Mouse (Mus musculus) liver, embryonic 12.5 days (tissue): Measurements from ENCODE around the gene Gmcl1. TPM values are rescaled to one million over a fixed set of nuclear protein-coding genes. Genes with fewer than 3 reads are reported as not detected.
A peak's percentile ranks its signal among the peaks of the same experiment; 100 is the strongest.

Experiments used
- ATAC-seq: fragments of 200-750 bp; cut with Nextera tagmentation; 2 replicates; pipeline ENCODE4 v1.8.0; 2017; ENCODE audit warnings: moderate number of reproducible peaks, mild to moderate bottlenecking, moderate library complexity
- H3K27ac ChIP-seq: fragments of 300-500 bp; sonication (generic); 2 replicates; pipeline ENCODE4 v1.5.1; 2016; ENCODE audit warnings: mild to moderate bottlenecking
- H3K27me3 ChIP-seq: fragments of 300-500 bp; sonication (generic); replicated peaks from 2 replicates; pipeline ENCODE4 v1.6.1; 2016; ENCODE audit warnings: mild to moderate bottlenecking, moderate library complexity
- H3K36me3 ChIP-seq: fragments of 300-500 bp; sonication (generic); 2 replicates; pipeline ENCODE4 v1.6.1; 2016; ENCODE audit warnings: mild to moderate bottlenecking, moderate library complexity
- H3K4me1 ChIP-seq: fragments of 300-500 bp; sonication (generic); 2 replicates; pipeline ENCODE4 v1.6.1; 2016
- H3K4me2 ChIP-seq: fragments of 300-500 bp; sonication (generic); 2 replicates; pipeline ENCODE4 v1.6.1; 2016; ENCODE audit warnings: mild to moderate bottlenecking, moderate library complexity
- H3K4me3 ChIP-seq: fragments of 300-500 bp; sonication (generic); 2 replicates; pipeline ENCODE4 v1.5.1; 2016; ENCODE audit warnings: mild to moderate bottlenecking, moderate library complexity
- H3K9ac ChIP-seq: fragments of 300-500 bp; sonication (generic); 2 replicates; pipeline ENCODE4 v1.6.1; 2016; ENCODE audit warnings: mild to moderate bottlenecking, moderate library complexity
- H3K9me3 ChIP-seq: fragments of 300-500 bp; sonication (generic); replicated peaks from 2 replicates; pipeline ENCODE4 v1.6.1; 2016; ENCODE audit warnings: mild to moderate bottlenecking, moderate library complexity
- WGBS: fragments of 180-500 bp; shearing (Covaris S2); methylation state at CpG from one replicate; pipeline ENCODE4 v1.1.7; 2016; ENCODE audit not compliant: insufficient replicate concordance; 5-methylcytosine and 5-hydroxymethylcytosine counted together
- polyA plus RNA-seq: library from polyadenylated mRNA; unstranded; fragments of >200 nt; fragmentation: Nextera tagmentation; extraction: Ambion mirVana; gene quantifications from 2 replicates; pipeline ENCODE4 v1.2.1, GENCODE M21; 2016

Gmcl1 gene
- polyA plus RNA-seq, 1 experiment from 2014 or later: 17.5 TPM

DNA sequence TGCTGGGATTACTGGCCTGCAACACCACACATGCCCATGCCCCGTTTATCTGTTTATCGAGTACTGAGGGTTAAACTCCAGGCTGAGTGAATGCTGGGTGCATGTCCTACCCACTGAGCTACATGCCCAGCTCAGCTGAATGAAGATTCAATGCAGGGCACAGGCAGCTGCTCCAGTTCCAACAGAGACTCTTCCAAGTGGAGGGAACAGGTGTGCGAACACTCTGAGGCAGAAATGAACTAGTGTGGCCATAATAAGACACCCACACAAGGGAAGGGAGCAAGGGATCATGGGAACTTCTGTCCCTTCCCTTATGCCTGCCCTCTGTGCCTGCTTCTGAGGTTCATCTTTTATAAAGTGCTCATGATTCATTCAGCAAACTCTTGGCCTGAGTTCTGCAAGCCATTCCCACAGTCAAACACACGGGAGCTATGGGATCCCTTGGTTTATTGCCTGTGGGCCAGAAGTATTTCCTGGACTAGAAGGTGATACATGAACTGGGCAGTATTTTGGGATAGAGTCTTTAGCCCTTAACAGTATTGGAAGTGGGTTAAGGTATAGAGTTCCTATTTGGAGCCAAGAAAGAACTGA, 35.1 kb upstream of the Gmcl1 start:
- Histone ChIP-seq H3K4me1 (no peaks in the 10 kb centered on the region), H3K27ac (no peak overlapping the region), H3K27me3 (no peaks in the 10 kb centered on the region), H3K4me3 (no peak overlapping the region), H3K4me2 (no peak overlapping the region), H3K9ac (no peak overlapping the region), H3K9me3 (no peaks in the 10 kb centered on the region), H3K36me3 (no peaks in the 10 kb centered on the region)
- ATAC-seq: no peak
- WGBS: 62% methylated on average over 4 of the region's 4 CpGs

DNA sequence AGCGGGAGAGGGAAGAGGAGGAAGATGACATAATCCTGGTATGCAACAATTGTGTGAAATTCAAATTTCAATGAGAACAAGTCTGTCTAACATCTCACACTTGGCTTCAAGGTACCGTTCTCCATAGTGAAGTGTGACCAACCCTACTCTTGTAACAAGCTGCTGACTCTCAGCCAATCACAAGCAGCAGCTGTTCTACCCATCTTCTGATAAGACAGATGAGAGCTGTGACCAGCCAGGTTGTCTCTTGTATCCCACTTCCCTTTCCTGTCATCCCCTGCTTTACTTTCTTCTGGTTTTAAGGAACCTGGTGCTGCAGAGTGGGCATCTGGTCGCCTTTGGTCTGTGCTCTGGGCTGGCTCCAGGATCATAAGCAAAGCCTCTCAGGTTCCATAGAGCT, 34.3 kb upstream of the Gmcl1 start:
- 45% methylated on average over 3 of the region's 3 CpGs for WGBS
- no peak overlapping the region for H3K4me3 ChIP-seq
- no peak overlapping the region for H3K4me2 ChIP-seq
- no peak overlapping the region for H3K9ac ChIP-seq
- no peaks in the 10 kb centered on the region for H3K36me3 ChIP-seq
- no peaks in the 10 kb centered on the region for H3K4me1 ChIP-seq
- no peaks in the 10 kb centered on the region for H3K9me3 ChIP-seq
- H3K27ac ChIP-seq: no peak overlapping the region
- no peaks in the 10 kb centered on the region for H3K27me3 ChIP-seq
- no peak for ATAC-seq

DNA sequence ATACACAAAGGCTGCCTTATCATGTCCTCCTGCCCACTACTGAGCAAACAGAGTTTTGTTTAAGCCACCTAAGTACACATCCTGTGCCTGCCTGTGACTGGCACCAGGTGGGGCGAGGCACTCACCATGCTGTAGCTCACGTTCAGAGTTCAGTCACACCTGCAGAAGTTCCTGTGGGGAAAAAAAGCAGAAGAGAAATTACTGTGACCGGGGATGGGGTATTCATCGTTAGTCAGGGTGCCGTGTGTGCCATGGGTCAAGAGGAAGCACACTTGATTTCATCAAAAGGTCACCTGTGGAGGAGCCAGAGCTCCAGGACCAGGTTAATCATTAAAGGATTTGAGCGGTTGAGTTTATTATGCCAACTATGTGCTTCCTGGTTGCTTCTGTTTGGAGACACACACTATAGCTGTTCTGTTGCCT, 32.5 kb upstream of the Gmcl1 start:
- peak; percentile 63 for ATAC-seq
- H3K9ac ChIP-seq: no peak overlapping the region
- H3K4me2 ChIP-seq: peak overlapping the region; percentile 6; the same call in 1 of the 2 replicates
- H3K27me3 ChIP-seq: no peaks in the 10 kb centered on the region
- H3K4me3 ChIP-seq: no peak overlapping the region
- no peaks in the 10 kb centered on the region for H3K4me1 ChIP-seq
- 49% methylated on average over 6 of the region's 6 CpGs for WGBS
- peak overlapping the region; percentile 61 for H3K27ac ChIP-seq
- H3K36me3 ChIP-seq: no peaks in the 10 kb centered on the region; the same call in 1 of the 2 replicates
- H3K9me3 ChIP-seq: no peaks in the 10 kb centered on the region

DNA sequence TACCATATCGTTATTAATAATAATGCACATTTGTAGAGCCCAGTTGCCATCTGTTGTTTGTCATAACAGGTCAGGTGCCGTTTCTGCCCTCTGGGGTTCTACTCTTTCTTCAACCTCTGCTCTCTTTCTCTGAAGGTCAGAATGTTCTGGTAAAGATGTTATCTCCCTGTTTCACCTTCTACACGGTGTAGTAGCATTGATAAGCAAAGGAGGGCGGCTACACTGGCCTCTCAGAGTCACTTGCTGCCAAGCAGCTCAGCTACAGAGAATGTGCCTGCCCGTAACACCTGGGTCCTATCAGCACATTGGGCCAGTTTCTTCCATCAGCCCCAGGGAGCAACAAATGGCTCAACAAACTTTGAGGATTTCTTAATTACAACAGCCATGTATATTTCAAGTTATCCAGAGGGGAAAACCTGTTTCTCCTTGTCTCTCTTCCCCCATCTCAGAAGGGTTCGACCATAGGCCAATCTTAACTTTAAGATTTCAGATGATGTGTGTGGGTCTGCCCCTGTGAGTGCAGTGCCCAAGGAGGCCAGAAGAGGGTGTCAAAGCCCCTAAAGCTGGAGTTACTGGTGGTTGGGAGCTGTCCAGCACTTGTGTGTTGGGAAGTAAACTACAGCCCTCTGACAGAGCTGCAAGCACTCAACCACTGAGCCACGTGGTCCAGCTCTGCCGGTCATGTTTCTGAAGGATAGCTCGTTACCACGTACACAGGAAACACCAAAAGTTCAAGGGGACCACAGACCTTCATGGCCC, 21.1 kb upstream of the Gmcl1 start:
- peaks cover 12% of the 10 kb centered on the region; the same call in 1 of the 2 replicates for H3K4me1 ChIP-seq
- 71% methylated on average over 10 of the region's 10 CpGs for WGBS
- no peak overlapping the region for H3K4me2 ChIP-seq
- no peak overlapping the region for H3K9ac ChIP-seq
- no peak for ATAC-seq
- no peak overlapping the region for H3K4me3 ChIP-seq
- no peaks in the 10 kb centered on the region for H3K27me3 ChIP-seq
- no peaks in the 10 kb centered on the region for H3K9me3 ChIP-seq
- peaks cover 17% of the 10 kb centered on the region for H3K36me3 ChIP-seq
- no peak overlapping the region for H3K27ac ChIP-seq

DNA sequence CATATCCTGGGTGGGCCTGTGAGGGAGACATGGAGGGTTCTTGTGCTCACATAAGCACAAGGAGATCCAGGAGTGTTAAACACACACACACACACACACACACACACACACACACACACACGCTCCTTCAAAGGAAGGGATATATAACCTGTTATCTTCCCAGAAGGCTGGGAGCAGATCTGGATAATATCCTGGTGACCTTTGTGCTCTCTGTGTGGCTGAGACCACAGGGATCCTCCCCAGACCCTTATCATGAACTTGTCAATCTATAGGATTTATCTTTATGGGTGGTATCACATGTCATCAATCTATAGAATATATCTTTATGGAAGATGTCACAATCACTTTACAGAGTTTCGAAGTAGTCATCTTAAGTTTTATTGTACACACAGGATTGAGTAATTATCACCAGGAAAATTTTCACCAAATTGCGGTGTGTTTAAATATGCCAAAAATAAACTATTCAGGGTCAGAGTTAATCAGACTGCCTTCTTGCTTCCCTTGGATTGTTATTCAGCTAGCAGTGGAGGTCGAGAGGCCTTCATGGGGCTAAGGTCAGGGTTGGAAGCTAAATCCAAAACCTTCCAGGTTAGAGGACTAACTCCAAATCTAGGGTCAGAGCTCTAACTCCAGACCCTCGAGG, 19.8 kb upstream of the Gmcl1 start:
- ATAC-seq: no peak
- Histone ChIP-seq H3K27ac (no peak overlapping the region), H3K9ac (no peak overlapping the region), H3K4me3 (no peak overlapping the region), H3K4me2 (no peak overlapping the region), H3K27me3 (no peaks in the 10 kb centered on the region), H3K9me3 (no peaks in the 10 kb centered on the region), H3K4me1 (peaks cover 14% of the 10 kb centered on the region; the same call in 1 of the 2 replicates), H3K36me3 (peaks cover 17% of the 10 kb centered on the region)
- WGBS: 68% methylated on average over 5 of the region's 5 CpGs

DNA sequence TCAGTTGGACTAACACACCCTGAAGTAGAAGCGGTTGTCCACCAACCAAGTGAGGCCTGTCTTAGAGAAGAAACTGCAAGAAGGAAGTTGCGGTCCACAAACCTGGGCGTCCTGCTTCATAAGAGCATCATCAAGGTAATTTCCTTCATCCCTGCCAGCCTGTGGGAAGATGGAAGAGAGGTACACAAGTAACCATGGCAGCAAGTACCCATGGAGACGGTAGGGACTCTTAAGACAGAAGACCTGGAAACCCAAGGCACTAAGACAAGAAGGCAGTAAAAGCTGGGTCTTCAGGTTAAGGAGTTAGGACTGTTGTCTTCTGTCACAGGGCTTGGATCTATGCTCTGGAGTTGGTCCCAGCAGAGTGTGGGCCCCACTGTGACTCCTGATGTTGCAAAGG, 17.8 kb upstream of the Gmcl1 start:
- WGBS: 72% methylated on average over 4 of the region's 4 CpGs
- Histone ChIP-seq H3K4me1 (peaks cover 9% of the 10 kb centered on the region; the same call in 1 of the 2 replicates), H3K4me3 (no peak overlapping the region), H3K27ac (no peak overlapping the region), H3K9me3 (no peaks in the 10 kb centered on the region), H3K4me2 (no peak overlapping the region), H3K27me3 (no peaks in the 10 kb centered on the region), H3K9ac (no peak overlapping the region), H3K36me3 (peaks cover 17% of the 10 kb centered on the region)
- no peak for ATAC-seq

DNA sequence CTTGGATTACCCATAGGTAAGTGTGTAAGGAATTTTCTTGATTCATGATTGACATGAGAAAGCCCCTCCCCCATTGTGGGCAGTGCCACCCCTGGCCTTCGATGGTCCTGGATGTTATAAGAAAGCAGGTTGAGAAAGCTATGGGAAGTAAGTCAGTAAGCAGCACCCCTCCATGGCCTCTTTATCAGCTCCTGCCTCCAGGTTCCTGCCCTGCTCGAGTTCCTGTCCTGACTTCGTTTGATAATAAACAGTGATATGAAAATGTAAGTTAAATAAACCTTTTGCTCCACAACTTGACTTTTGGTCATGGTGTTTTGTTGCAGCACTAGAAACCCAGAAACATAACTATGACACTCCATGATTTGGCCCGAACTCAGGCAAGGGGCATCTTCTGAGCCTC, 16.6 kb upstream of the Gmcl1 start:
- Histone ChIP-seq H3K9me3 (no peaks in the 10 kb centered on the region), H3K36me3 (peaks cover 11% of the 10 kb centered on the region), H3K4me3 (no peak overlapping the region), H3K9ac (no peak overlapping the region), H3K4me1 (peaks cover 9% of the 10 kb centered on the region; the same call in 1 of the 2 replicates), H3K4me2 (no peak overlapping the region), H3K27ac (no peak overlapping the region), H3K27me3 (no peaks in the 10 kb centered on the region)
- WGBS: 33% methylated on average over 4 of the region's 4 CpGs
- no peak for ATAC-seq

DNA sequence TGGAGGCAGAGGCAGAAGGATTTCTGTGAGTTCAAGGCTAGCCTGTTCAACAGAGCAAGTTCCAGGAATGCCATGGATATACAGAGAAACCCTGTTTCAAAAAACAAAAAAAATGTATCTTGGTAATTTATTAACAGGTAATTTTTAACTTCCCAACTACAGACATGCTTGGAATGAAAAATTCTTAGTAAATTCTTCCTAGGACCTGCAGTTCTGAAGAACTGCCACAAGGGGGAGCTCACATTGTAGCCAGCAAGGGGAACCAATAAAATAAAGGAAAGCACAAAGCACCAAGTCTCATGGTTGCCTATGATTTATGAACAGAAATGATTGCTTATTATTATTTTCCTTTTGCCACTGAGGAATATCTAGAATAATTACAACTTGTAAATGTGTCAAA, 14.0 kb upstream of the Gmcl1 start:
- ATAC-seq: no peak
- no peak overlapping the region for H3K4me2 ChIP-seq
- H3K27me3 ChIP-seq: no peaks in the 10 kb centered on the region
- H3K27ac ChIP-seq: no peak overlapping the region
- peaks cover 9% of the 10 kb centered on the region; the same call in 1 of the 2 replicates for H3K4me1 ChIP-seq
- no peak overlapping the region for H3K4me3 ChIP-seq
- peaks cover 3% of the 10 kb centered on the region; the same call in 1 of the 2 replicates for H3K36me3 ChIP-seq
- no peaks in the 10 kb centered on the region for H3K9me3 ChIP-seq
- H3K9ac ChIP-seq: no peak overlapping the region

DNA sequence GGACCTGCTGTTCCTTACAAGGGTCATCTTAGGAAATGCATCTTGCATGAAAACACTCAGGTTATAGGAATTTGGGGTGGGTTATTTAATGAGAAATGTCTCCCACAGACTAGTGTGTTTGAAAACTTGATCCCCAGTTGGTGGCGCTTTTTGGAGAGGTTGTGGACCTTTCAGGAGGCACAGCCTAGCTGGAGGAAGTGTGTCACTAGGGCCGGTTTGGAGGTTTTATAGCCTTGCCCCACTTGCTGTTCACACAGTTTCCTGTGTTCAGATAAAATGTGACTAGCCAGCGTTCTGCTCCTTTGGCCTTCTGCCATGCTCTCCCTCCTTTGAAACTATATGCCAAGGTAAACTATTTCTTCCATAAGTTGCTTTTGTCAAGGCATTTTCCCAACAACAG, 7.5 kb upstream of the Gmcl1 start:
- ATAC-seq: no peak
- H3K9ac ChIP-seq: no peak overlapping the region
- 34% methylated on average over 3 of the region's 3 CpGs for WGBS

DNA sequence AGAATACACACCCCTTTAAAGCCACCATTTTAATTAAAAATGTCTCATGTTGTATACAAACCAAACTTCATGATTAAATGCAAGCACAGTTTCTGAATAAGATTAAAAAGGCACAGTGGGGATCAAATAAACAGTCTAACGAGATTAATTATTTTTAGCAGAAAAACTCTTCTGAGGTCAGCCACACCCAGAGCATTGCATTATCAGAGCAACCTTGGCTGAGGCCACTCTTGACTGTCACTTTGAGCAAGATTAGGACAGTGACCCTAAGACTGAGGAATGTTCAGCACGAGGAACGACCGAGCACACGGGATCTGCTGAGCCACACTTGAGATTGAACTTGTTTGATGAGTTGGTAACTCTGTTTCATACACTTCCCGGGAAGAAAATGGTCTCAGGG, 3.6 kb upstream of the Gmcl1 start:
- H3K27me3 ChIP-seq: no peaks in the 10 kb centered on the region
- H3K27ac ChIP-seq: no peak overlapping the region
- no peak overlapping the region for H3K9ac ChIP-seq
- WGBS: 21% methylated on average over 6 of the region's 6 CpGs
- peaks cover 15% of the 10 kb centered on the region for H3K36me3 ChIP-seq
- H3K4me1 ChIP-seq: peaks cover 32% of the 10 kb centered on the region
- no peak for ATAC-seq
- no peak overlapping the region for H3K4me2 ChIP-seq
- H3K4me3 ChIP-seq: no peak overlapping the region
- no peaks in the 10 kb centered on the region for H3K9me3 ChIP-seq

More for the DNA sequence above, 7.5 kb upstream of the Gmcl1 start:
- Histone ChIP-seq H3K4me1 (peaks cover 12% of the 10 kb centered on the region), H3K4me2 (no peak overlapping the region), H3K36me3 (peaks cover 19% of the 10 kb centered on the region), H3K27me3 (no peaks in the 10 kb centered on the region), H3K9me3 (no peaks in the 10 kb centered on the region), H3K27ac (no peak overlapping the region), H3K4me3 (no peak overlapping the region)

DNA sequence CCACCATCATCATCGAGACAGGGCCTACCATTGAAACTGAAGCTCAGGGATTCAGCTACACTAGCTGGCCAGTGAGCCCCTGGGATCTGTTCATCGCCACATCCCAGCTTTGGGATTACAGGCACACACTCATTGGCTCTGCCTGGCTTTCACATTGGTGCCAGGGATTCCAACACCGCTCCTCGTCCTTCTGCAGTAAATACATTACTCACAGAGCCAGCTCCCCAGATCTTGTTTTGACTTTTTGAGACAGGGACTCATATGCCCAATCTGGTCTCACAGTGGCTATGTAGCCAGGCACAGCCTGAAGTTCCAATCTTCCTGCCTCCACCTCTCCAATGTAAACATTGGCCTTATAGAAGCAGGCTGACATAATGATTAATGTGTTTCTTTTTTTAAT, 3.1 kb upstream of the Gmcl1 start:
- 73% methylated on average over 4 of the region's 4 CpGs for WGBS
- H3K4me1 ChIP-seq: peaks cover 35% of the 10 kb centered on the region
- H3K36me3 ChIP-seq: peaks cover 10% of the 10 kb centered on the region
- no peak overlapping the region for H3K9ac ChIP-seq
- no peak overlapping the region for H3K4me2 ChIP-seq
- no peaks in the 10 kb centered on the region for H3K9me3 ChIP-seq
- H3K4me3 ChIP-seq: no peak overlapping the region
- H3K27ac ChIP-seq: no peak overlapping the region
- ATAC-seq: no peak
- no peaks in the 10 kb centered on the region for H3K27me3 ChIP-seq
